Mouse (Mus musculus): ENCODE results near the gene Tmod4.

DNA sequence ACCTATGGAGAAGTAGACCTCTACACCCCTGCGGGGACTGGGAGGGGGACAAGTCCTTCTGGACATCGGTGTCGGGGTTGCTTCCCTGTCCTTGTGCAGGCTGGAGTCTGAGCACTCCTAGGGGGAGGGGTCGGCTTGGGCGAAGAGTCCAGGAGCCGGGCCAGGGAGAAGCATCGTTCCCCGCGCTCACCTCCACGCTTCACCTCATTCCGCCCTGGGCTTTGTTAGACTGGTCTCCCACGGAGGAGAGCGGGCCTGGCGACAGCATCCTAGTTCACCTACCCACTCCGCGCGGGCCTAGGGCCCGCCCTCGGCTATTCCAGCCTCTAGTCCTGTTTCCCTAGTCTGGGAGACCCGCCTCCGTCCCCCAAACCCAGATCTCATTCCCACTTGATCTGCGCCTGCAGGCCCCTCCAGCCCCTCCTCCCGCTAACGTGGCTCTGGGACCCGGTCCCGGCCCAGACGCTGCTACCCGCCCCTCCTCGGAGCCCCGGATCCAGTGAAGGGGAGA is 36.8 kb downstream of the Tmod4 start:
- TF ChIP-seq CTCF (IDR thresholded peaks at IDR 0.05; ENCODE audit: borderline replicate concordance, control insufficient read depth, extremely low read depth, insufficient read depth, low read length, poor library complexity) (no peak), POLR2A (IDR thresholded peaks at IDR 0.05; ENCODE audit: control insufficient read depth, extremely low read depth, insufficient read depth, low read length, poor library complexity) (no peak)
